Mouse (Mus musculus) gastrocnemius, adult 2 months (tissue): ENCODE data around the gene Gm21310. TPM values are rescaled to one million over a fixed set of nuclear protein-coding genes. Genes with fewer than 3 reads are reported as not detected.
"Not testable (repeated sequence)": the region's sequence is repeated elsewhere in the genome, so short reads cannot be mapped to it uniquely, and the experiment has no call there.

ENCODE experiments used
- DNase-seq: peaks from one replicate; pipeline ENCODE4 v3.0.0; 2022
- H3K27ac ChIP-seq: fragments of 200-600 bp; 2 replicates; pipeline ENCODE4 v1.8.1; 2022; ENCODE audit warnings: mild to moderate bottlenecking
- H3K4me3 ChIP-seq: fragments of 200-600 bp; 2 replicates; pipeline ENCODE4 v1.8.1; 2022; ENCODE audit warnings: mild to moderate bottlenecking, moderate library complexity
- intact Hi-C: fragments of 180-260 bp; cut with DNase I; formaldehyde crosslinking; loops from one replicate; pipeline ENCODE4 v1.15.1; 2025
- long read RNA-seq, 2 experiments: library from polyadenylated mRNA; stranded (forward); transcript quantifications; one replicate each; pipeline ENCODE4 v2.0.0; 2021
- total RNA-seq, 2 experiments: library from RNA; stranded (reverse); gene quantifications; 2 replicates each; pipeline ENCODE4 v1.2.3; 2021

Gene Gm21310
- total RNA-seq = not detected
- long read RNA-seq, experiment 1 = 0 reads
- long read RNA-seq, experiment 2 = 0 reads

GRCm38 (mm10) chrY:10147083-10147482 lies at the start of gene Gm21310:
Gene Gm21310 (minus strand): TSS chrY:10147183.
- DNase-seq, H3K4me3 ChIP-seq, H3K27ac ChIP-seq, intact Hi-C loops: not testable (repeated sequence)

Other genes starting within 250 kb of the Gm21310 start
- gene Gm20834, start 177.4 kb upstream of the Gm21310 start, total RNA-seq = not detected